19 mouse cellular contexts compared by ENCODE assay signal in genomic region chr16:29785114-29785513, GRCm38 (mm10).
A peak's percentile ranks its signal among the peaks of the same experiment; 100 is the strongest.
DNase-seq lines count a peak whose midpoint lies in the region; ATAC-seq and TF ChIP-seq lines count a peak whose summit lies in the region.
"Had no signal": no experiment of that assay in that cellular context is flagged by ENCODE, and none has a peak within 500 bp of the region (broad histone marks: within the 10 kb centered on the region; RNA-seq: fewer than 3 reads in every experiment).

No protein-coding gene starts in this region.

- peaks cover 19% of the 10 kb centered on the region for H3K4me1 ChIP-seq in kidney, adult 2 months (ENCODE audit: control insufficient read depth, insufficient read depth, low read length)
- 0 out of 2 replicates have a peak, but pooled peaks cover 3% of the 10 kb centered on the region for H3K4me1 ChIP-seq in lung, postnatal 0 days (ENCODE audit: insufficient read depth, low read depth, low read length)
- H3K4me1 ChIP-seq in cortical plate, adult 2 months (ENCODE audit: control insufficient read depth, insufficient read depth, low read length) = no peaks in the 10 kb centered on the region
- H3K4me1 ChIP-seq in stomach, postnatal 0 days (replicated peaks; ENCODE audit: control insufficient read depth, insufficient read depth) = 0 out of 2 replicates have a peak, but pooled peaks cover 4% of the 10 kb centered on the region
- H3K4me1 ChIP-seq: neural tube, embryonic 13.5 days had no signal

- no peak overlapping the region for H3K4me2 ChIP-seq in lung, postnatal 0 days (replicated peaks; ENCODE audit: low read depth, low read length)
- H3K4me2 ChIP-seq in stomach, postnatal 0 days (replicated peaks; ENCODE audit: low read depth) = no peak overlapping the region
- H3K4me2 ChIP-seq: embryonic facial prominence, embryonic 12.5 days; hindbrain, embryonic 14.5 days; limb, embryonic 15.5 days; neural tube, embryonic 13.5 days had no signal

- ATAC-seq in lung, postnatal 0 days = no peak
- no peak for ATAC-seq in stomach, postnatal 0 days (ENCODE audit: low FRiP score, low TSS enrichment)

- no peaks in the 10 kb centered on the region for H3K36me3 ChIP-seq in kidney, adult 2 months (ENCODE audit: control insufficient read depth, insufficient read depth, low read length)
- H3K36me3 ChIP-seq in lung, postnatal 0 days (ENCODE audit: insufficient read depth, low read length) = no peaks in the 10 kb centered on the region
- no peaks in the 10 kb centered on the region for H3K36me3 ChIP-seq in stomach, postnatal 0 days (ENCODE audit: control insufficient read depth, insufficient read depth, low read length)
- H3K36me3 ChIP-seq: embryonic facial prominence, embryonic 12.5 days; limb, embryonic 15.5 days; midbrain, embryonic 10.5 days; neural tube, embryonic 13.5 days had no signal

- H3K27me3 ChIP-seq in kidney, adult 2 months (replicated peaks; ENCODE audit: control insufficient read depth, insufficient read depth, low read length) = no peaks in the 10 kb centered on the region
- no peaks in the 10 kb centered on the region for H3K27me3 ChIP-seq in lung, postnatal 0 days (replicated peaks; ENCODE audit: insufficient read depth, low read length)
- no peaks in the 10 kb centered on the region for H3K27me3 ChIP-seq in stomach, postnatal 0 days (ENCODE audit: control insufficient read depth, insufficient read depth, low read length)
- H3K27me3 ChIP-seq: embryonic facial prominence, embryonic 12.5 days; limb, embryonic 15.5 days had no signal

- WGBS in kidney, adult 2 months = 96% methylated on average over 3 of the region's 3 CpGs
- 98% methylated on average over 3 of the region's 3 CpGs for WGBS in lung, postnatal 0 days
- 100% methylated on average over 3 of the region's 3 CpGs for WGBS in stomach, postnatal 0 days

- TF ChIP-seq CTCF in kidney, adult 2 months (conservative IDR thresholded peaks at IDR 0.05; ENCODE audit: insufficient read depth, insufficient read length, low read depth, low read length) = peak; percentile 23; the same call in 1 of the 2 replicates
- TF ChIP-seq CTCF in lung, postnatal 0 days (IDR thresholded peaks at IDR 0.05) = peak; percentile 35
- TF ChIP-seq CTCF in cortical plate, adult 2 months (IDR thresholded peaks at IDR 0.05; ENCODE audit: extremely low read depth, insufficient read depth, low read length) = 0 out of 2 replicates have a peak, but pooled peaks have one; percentile 15
- TF ChIP-seq CTCF in stomach, postnatal 0 days (IDR thresholded peaks at IDR 0.05; ENCODE audit: low read depth) = peak; percentile 55

- H3K9me3 ChIP-seq in lung, postnatal 0 days (ENCODE audit: low read length) = no peaks in the 10 kb centered on the region
- no peaks in the 10 kb centered on the region for H3K9me3 ChIP-seq in stomach, postnatal 0 days (ENCODE audit: control insufficient read depth, low read length)
- H3K9me3 ChIP-seq: embryonic facial prominence, embryonic 12.5 days had no signal

- no peak for DNase-seq in kidney, adult 2 months
- DNase-seq in kidney, postnatal 10 days = no peak
- DNase-seq in lung, postnatal 0 days (ENCODE audit: low spot score) = no peak
- no peak for DNase-seq in lung, adult 18-20 months
- no peak for DNase-seq in stomach, postnatal 0 days (ENCODE audit: low spot score)
- no peak for DNase-seq in right cerebral cortex, postnatal 14 days
- DNase-seq: adrenal gland, postnatal 14 days; cerebellum, adult 11-12 months; heart, postnatal 10 days; kidney, adult 18-20 months; kidney, postnatal 4 days; layer of hippocampus, postnatal 36 days; lung, postnatal 36 days had no signal

- TF ChIP-seq EP300 in lung, postnatal 0 days (IDR thresholded peaks at IDR 0.05) = no peak
- no peak for TF ChIP-seq EP300 in stomach, postnatal 0 days (optimal IDR thresholded peaks at IDR 0.05)

- no peak overlapping the region for H3K27ac ChIP-seq in kidney, adult 2 months (ENCODE audit: insufficient read depth, low read depth, low read length)
- no peak overlapping the region for H3K27ac ChIP-seq in lung, postnatal 0 days (ENCODE audit: low read length)
- H3K27ac ChIP-seq in cortical plate, adult 2 months (ENCODE audit: insufficient read depth, low read length) = no peak overlapping the region
- no peak overlapping the region for H3K27ac ChIP-seq in stomach, postnatal 0 days (replicated peaks)
- H3K27ac ChIP-seq: embryonic facial prominence, embryonic 12.5 days; hindbrain, embryonic 14.5 days; limb, embryonic 15.5 days; midbrain, embryonic 10.5 days; neural tube, embryonic 13.5 days had no signal

- no peak overlapping the region for H3K9ac ChIP-seq in lung, postnatal 0 days (replicated peaks; ENCODE audit: low read depth)
- no peak overlapping the region for H3K9ac ChIP-seq in stomach, postnatal 0 days (ENCODE audit: low read length)
- H3K9ac ChIP-seq: embryonic facial prominence, embryonic 12.5 days; hindbrain, embryonic 14.5 days; limb, embryonic 15.5 days; neural tube, embryonic 13.5 days had no signal

- TF ChIP-seq POLR2A in kidney, adult 2 months (IDR thresholded peaks at IDR 0.05; ENCODE audit: low read depth, low read length) = no peak
- no peak for TF ChIP-seq POLR2A in cortical plate, adult 2 months (IDR thresholded peaks at IDR 0.05; ENCODE audit: extremely low read depth, insufficient read depth, low read length)

- no peak overlapping the region for H3K4me3 ChIP-seq in kidney, adult 2 months (ENCODE audit: insufficient read depth, low read depth, low read length)
- no peak overlapping the region for H3K4me3 ChIP-seq in lung, postnatal 0 days (ENCODE audit: low read depth, low read length)
- H3K4me3 ChIP-seq in cortical plate, adult 2 months (ENCODE audit: insufficient read depth, low read length) = no peak overlapping the region
- no peak overlapping the region for H3K4me3 ChIP-seq in stomach, postnatal 0 days (ENCODE audit: low read depth, low read length)
- H3K4me3 ChIP-seq: embryonic facial prominence, embryonic 12.5 days; limb, embryonic 15.5 days; midbrain, embryonic 10.5 days; neural tube, embryonic 13.5 days had no signal
